In the genomic region with DNA sequence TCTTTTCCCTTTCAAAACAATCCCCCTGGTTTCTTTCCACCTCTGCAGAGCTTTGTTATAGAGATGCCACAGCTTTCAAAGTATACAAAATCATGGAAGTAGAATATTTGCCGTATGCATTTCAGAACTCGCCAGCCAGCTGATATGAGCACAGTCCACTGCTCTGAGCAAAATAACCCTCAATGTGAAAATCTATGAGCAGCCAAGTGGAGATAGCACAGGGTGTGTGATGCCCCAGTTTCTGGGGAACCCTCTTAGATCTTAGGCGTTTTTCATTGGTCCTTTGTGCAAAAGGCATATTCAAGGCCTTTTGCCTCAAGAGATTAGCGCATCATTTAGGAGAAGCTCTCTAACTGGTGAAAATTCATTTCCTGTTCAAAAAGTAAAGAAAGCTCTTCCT, we compare ENCODE assay signal across 22 mouse cellular contexts.
A peak's percentile ranks its signal among the peaks of the same experiment; 100 is the strongest.
DNase-seq lines count a peak whose midpoint lies in the region; ATAC-seq lines count a peak whose summit lies in the region.
"Had no signal": no experiment of that assay in that cellular context is flagged by ENCODE, and none has a peak within 500 bp of the region (broad histone marks: within the 10 kb centered on the region; RNA-seq: fewer than 3 reads in every experiment).

No protein-coding gene starts in this region.

- WGBS in heart, embryonic 10.5 days: 87% methylated on average over 4 of the region's 4 CpGs

- no peaks in the 10 kb centered on the region for H3K27me3 ChIP-seq in heart, embryonic 10.5 days (ENCODE audit: insufficient read depth, poor library complexity, severe bottlenecking)
- H3K27me3 ChIP-seq: CH12.LX, Patski had no signal

- intact Hi-C loops in left cerebral cortex, postnatal 14 days (cut with DNase I): no loop called here

- ATAC-seq in frontal cortex, adult (ENCODE audit: low TSS enrichment): peak; percentile 64; the same call in 1 of the 2 replicates
- ATAC-seq: activated CD4-positive, CD25-positive, alpha-beta regulatory T cell, adult 4 months; CD4-positive, CD25-positive, alpha-beta regulatory T cell, adult 4 months; Patski had no signal

- DNase-seq in frontal cortex, postnatal 10 days (ENCODE audit: low spot score in 2 of 2): no peak
- DNase-seq in heart, adult 11 months: peak; percentile 55
- no peak for DNase-seq in heart, embryonic 10.5 days (ENCODE audit: low spot score)
- peak; percentile 16 for DNase-seq in brain, adult 2 months (ENCODE audit: low read depth, low spot score)
- DNase-seq in left cerebral cortex, postnatal 14 days (ENCODE audit: low spot score in 2 of 2): no peak
- DNase-seq: adrenal gland, adult 2 months; adrenal gland, adult 8-10 months; adrenal gland, postnatal 10 days; adrenal gland, postnatal 14 days; adrenal gland, postnatal 25 days; adrenal gland, postnatal 36 days; B cell, adult 2 months; cerebellum, adult 11 months; cerebellum, adult 11-12 months; cerebellum, adult 18-20 months; cerebellum, adult 2 months had no signal

- no peak overlapping the region for H3K4me3 ChIP-seq in heart, embryonic 10.5 days

- H3K27ac ChIP-seq in heart, embryonic 10.5 days: no peak overlapping the region

- H3K4me1 ChIP-seq in heart, embryonic 10.5 days: peaks cover 3% of the 10 kb centered on the region; the same call in 1 of the 2 replicates

- H3K9me3 ChIP-seq in heart, embryonic 10.5 days: no peaks in the 10 kb centered on the region
- H3K9me3 ChIP-seq: G1E had no signal

- peaks cover 5% of the 10 kb centered on the region for H3K36me3 ChIP-seq in heart, embryonic 10.5 days
- H3K36me3 ChIP-seq: G1E had no signal

Comparison
In these comparisons a context has a peak if more than half of its experiments do, and no peak if none do; other contexts are left out.
1. DNase-seq: peak in heart, adult 11 months (single experiment) and brain, adult 2 months (single experiment); none in frontal cortex, postnatal 10 days (0 of 2), heart, embryonic 10.5 days (single experiment) and left cerebral cortex, postnatal 14 days (0 of 2).